ENCODE assay signal across 19 mouse cellular contexts in genomic region chr16:51988027-51988426, GRCm38 (mm10). TPM values are rescaled to one million over a fixed set of nuclear protein-coding genes. Genes with fewer than 3 reads are reported as not detected.
DNase-seq lines count a peak whose midpoint lies in the region; ATAC-seq and TF ChIP-seq lines count a peak whose summit lies in the region.
"Had no signal": no experiment of that assay in that cellular context is flagged by ENCODE, and none has a peak within 500 bp of the region (broad histone marks: within the 10 kb centered on the region; RNA-seq: fewer than 3 reads in every experiment).

No protein-coding gene starts in this region.

- peak; percentile 70; the same call in 1 of the 2 replicates for ATAC-seq in kidney, embryonic 16.5 days (ENCODE audit: low FRiP score, low TSS enrichment)
- ATAC-seq in neural tube, embryonic 11.5 days (ENCODE audit: insufficient read depth, low FRiP score, low TSS enrichment) = no peak
- ATAC-seq in limb, embryonic 14.5 days (ENCODE audit: low FRiP score, low read depth) = no peak
- ATAC-seq in stomach, postnatal 0 days (ENCODE audit: low FRiP score, low TSS enrichment) = no peak
- no peak for ATAC-seq in activated CD4-positive, CD25-positive, alpha-beta regulatory T cell, adult 4 months
- ATAC-seq: forebrain, embryonic 15.5 days had no signal

- H3K36me3 ChIP-seq in kidney, embryonic 16.5 days (ENCODE audit: insufficient read depth, low read length) = no peaks in the 10 kb centered on the region
- H3K36me3 ChIP-seq in kidney, adult 2 months (ENCODE audit: control insufficient read depth, insufficient read depth, low read length) = no peaks in the 10 kb centered on the region
- no peaks in the 10 kb centered on the region for H3K36me3 ChIP-seq in neural tube, embryonic 11.5 days (ENCODE audit: control insufficient read depth, insufficient read depth, low read length)
- H3K36me3 ChIP-seq in limb, embryonic 14.5 days (ENCODE audit: control insufficient read depth, insufficient read depth, low read length) = no peaks in the 10 kb centered on the region
- H3K36me3 ChIP-seq in stomach, postnatal 0 days (ENCODE audit: control insufficient read depth, insufficient read depth, low read length) = no peaks in the 10 kb centered on the region
- H3K36me3 ChIP-seq: embryonic facial prominence, embryonic 13.5 days; forebrain, embryonic 15.5 days; heart, embryonic 13.5 days; hindbrain, embryonic 15.5 days had no signal

- no peak overlapping the region for H3K4me3 ChIP-seq in kidney, embryonic 16.5 days (ENCODE audit: low read length)
- H3K4me3 ChIP-seq in kidney, adult 2 months (ENCODE audit: insufficient read depth, low read depth, low read length) = no peak overlapping the region
- H3K4me3 ChIP-seq in neural tube, embryonic 11.5 days (ENCODE audit: low read depth, low read length) = no peak overlapping the region
- no peak overlapping the region for H3K4me3 ChIP-seq in limb, embryonic 14.5 days (replicated peaks; ENCODE audit: low read length)
- no peak overlapping the region for H3K4me3 ChIP-seq in stomach, postnatal 0 days (ENCODE audit: low read depth, low read length)
- H3K4me3 ChIP-seq: embryonic facial prominence, embryonic 13.5 days; forebrain, embryonic 15.5 days; heart, embryonic 13.5 days; hindbrain, embryonic 15.5 days had no signal

- H3K27ac ChIP-seq in kidney, embryonic 16.5 days (ENCODE audit: low read length) = no peak overlapping the region
- H3K27ac ChIP-seq in kidney, adult 2 months (ENCODE audit: insufficient read depth, low read depth, low read length) = no peak overlapping the region
- H3K27ac ChIP-seq in neural tube, embryonic 11.5 days (ENCODE audit: low read depth, low read length) = no peak overlapping the region
- no peak overlapping the region for H3K27ac ChIP-seq in limb, embryonic 14.5 days (replicated peaks; ENCODE audit: low read depth, low read length)
- H3K27ac ChIP-seq in stomach, postnatal 0 days (replicated peaks) = no peak overlapping the region
- H3K27ac ChIP-seq: embryonic facial prominence, embryonic 13.5 days; forebrain, embryonic 15.5 days; heart, embryonic 13.5 days; hindbrain, embryonic 15.5 days had no signal

- H3K4me1 ChIP-seq in kidney, embryonic 16.5 days (ENCODE audit: insufficient read depth, low read length) = peaks cover 12% of the 10 kb centered on the region
- H3K4me1 ChIP-seq in kidney, adult 2 months (ENCODE audit: control insufficient read depth, insufficient read depth, low read length) = no peaks in the 10 kb centered on the region
- no peaks in the 10 kb centered on the region for H3K4me1 ChIP-seq in neural tube, embryonic 11.5 days (ENCODE audit: control insufficient read depth, insufficient read depth, low read length)
- 0 out of 2 replicates have a peak, but pooled peaks cover 2% of the 10 kb centered on the region for H3K4me1 ChIP-seq in limb, embryonic 14.5 days (ENCODE audit: control insufficient read depth, insufficient read depth, low read length)
- H3K4me1 ChIP-seq in stomach, postnatal 0 days (replicated peaks; ENCODE audit: control insufficient read depth, insufficient read depth) = no peaks in the 10 kb centered on the region
- H3K4me1 ChIP-seq: embryonic facial prominence, embryonic 13.5 days; forebrain, embryonic 15.5 days; hindbrain, embryonic 15.5 days had no signal

- no peak for TF ChIP-seq POLR2A in kidney, adult 2 months (IDR thresholded peaks at IDR 0.05; ENCODE audit: low read depth, low read length)
- TF ChIP-seq POLR2A in limb, embryonic 14.5 days (IDR thresholded peaks at IDR 0.05; ENCODE audit: borderline replicate concordance, extremely low read depth, insufficient read depth, insufficient read length) = no peak

- no peak for TF ChIP-seq CTCF in kidney, adult 2 months (conservative IDR thresholded peaks at IDR 0.05; ENCODE audit: insufficient read depth, insufficient read length, low read depth, low read length)
- TF ChIP-seq CTCF in stomach, postnatal 0 days (IDR thresholded peaks at IDR 0.05; ENCODE audit: low read depth) = no peak

- H3K9ac ChIP-seq in kidney, embryonic 16.5 days (replicated peaks; ENCODE audit: low read length) = no peak overlapping the region
- no peak overlapping the region for H3K9ac ChIP-seq in neural tube, embryonic 11.5 days (ENCODE audit: low read length)
- no peak overlapping the region for H3K9ac ChIP-seq in limb, embryonic 14.5 days (ENCODE audit: low read depth, low read length, severe bottlenecking)
- H3K9ac ChIP-seq in stomach, postnatal 0 days (ENCODE audit: low read length) = no peak overlapping the region
- H3K9ac ChIP-seq: embryonic facial prominence, embryonic 13.5 days; forebrain, embryonic 15.5 days; heart, embryonic 13.5 days; hindbrain, embryonic 15.5 days had no signal

- no peaks in the 10 kb centered on the region for H3K27me3 ChIP-seq in kidney, embryonic 16.5 days (ENCODE audit: insufficient read depth, low read length)
- H3K27me3 ChIP-seq in kidney, adult 2 months (replicated peaks; ENCODE audit: control insufficient read depth, insufficient read depth, low read length) = no peaks in the 10 kb centered on the region
- H3K27me3 ChIP-seq in neural tube, embryonic 11.5 days (ENCODE audit: control insufficient read depth, insufficient read depth, low read length) = no peaks in the 10 kb centered on the region
- no peaks in the 10 kb centered on the region for H3K27me3 ChIP-seq in limb, embryonic 14.5 days (ENCODE audit: control insufficient read depth, insufficient read depth, low read length)
- no peaks in the 10 kb centered on the region for H3K27me3 ChIP-seq in stomach, postnatal 0 days (ENCODE audit: control insufficient read depth, insufficient read depth, low read length)
- H3K27me3 ChIP-seq: embryonic facial prominence, embryonic 13.5 days; forebrain, embryonic 15.5 days; heart, embryonic 13.5 days; hindbrain, embryonic 15.5 days had no signal

- H3K4me2 ChIP-seq in kidney, embryonic 16.5 days (replicated peaks; ENCODE audit: low read depth, low read length) = no peak overlapping the region
- H3K4me2 ChIP-seq in neural tube, embryonic 11.5 days (ENCODE audit: low read depth) = no peak overlapping the region
- H3K4me2 ChIP-seq in limb, embryonic 14.5 days (replicated peaks; ENCODE audit: low read depth, low read length, severe bottlenecking) = no peak overlapping the region
- H3K4me2 ChIP-seq in stomach, postnatal 0 days (replicated peaks; ENCODE audit: low read depth) = no peak overlapping the region
- H3K4me2 ChIP-seq: embryonic facial prominence, embryonic 13.5 days; forebrain, embryonic 15.5 days; heart, embryonic 13.5 days; hindbrain, embryonic 15.5 days had no signal

- H3K9me3 ChIP-seq in kidney, embryonic 16.5 days (ENCODE audit: low read length) = no peaks in the 10 kb centered on the region
- H3K9me3 ChIP-seq in neural tube, embryonic 11.5 days (ENCODE audit: control insufficient read depth, low read length) = no peaks in the 10 kb centered on the region
- H3K9me3 ChIP-seq in limb, embryonic 14.5 days (ENCODE audit: control insufficient read depth, low read length) = no peaks in the 10 kb centered on the region
- H3K9me3 ChIP-seq in stomach, postnatal 0 days (ENCODE audit: control insufficient read depth, low read length) = no peaks in the 10 kb centered on the region
- H3K9me3 ChIP-seq: embryonic facial prominence, embryonic 13.5 days; forebrain, embryonic 15.5 days; heart, embryonic 13.5 days; hindbrain, embryonic 15.5 days had no signal

- TF ChIP-seq EP300 in stomach, postnatal 0 days (optimal IDR thresholded peaks at IDR 0.05) = no peak

- no peak for DNase-seq in kidney, adult 2 months
- peak; percentile 15 for DNase-seq in neural tube, embryonic 11.5 days (ENCODE audit: low spot score)
- no peak for DNase-seq in neural tube, embryonic 10.5 days (ENCODE audit: extremely low spot score, low spot score)
- peak; percentile 30 for DNase-seq in forelimb bud, embryonic 11.5 days (ENCODE audit: low read depth, low spot score)
- peak; percentile 12 for DNase-seq in limb, embryonic 14.5 days (ENCODE audit: low spot score)
- no peak for DNase-seq in stomach, postnatal 0 days (ENCODE audit: low spot score)
- DNase-seq: adrenal gland, adult 8-10 months; adrenal gland, postnatal 36 days; cerebellum, adult 11 months; cerebellum, adult 8-10 months; cerebellum, postnatal 14 days; gastrocnemius, postnatal 14 days; heart, postnatal 36 days had no signal

RNA-seq across cellular contexts. Expression of gene Cblb, which starts 43.0 kb away (rescaled TPM):
- polyA plus RNA-seq in kidney, embryonic 16.5 days (2015; fragmentation: Nextera tagmentation; extraction: Ambion mirVana) = 15.3 and 20.8 TPM in 2 replicates
- polyA plus RNA-seq in kidney, adult 2 months (2012; rRNA removed) = 7.9 and 8.8 TPM in 2 replicates
- 41.7 and 43.2 TPM in 2 replicates for polyA plus RNA-seq in neural tube, embryonic 11.5 days (2014; fragmentation: Nextera tagmentation; extraction: Ambion mirVana)
- polyA plus RNA-seq in limb, embryonic 14.5 days (2012; rRNA removed) = 23.7 and 28.4 TPM in 2 replicates
- 16.9 and 17.5 TPM in 2 replicates for polyA plus RNA-seq in limb, embryonic 14.5 days (2014; fragmentation: Nextera tagmentation; extraction: Ambion mirVana)
- polyA plus RNA-seq in stomach, postnatal 0 days (2015; fragmentation: Nextera tagmentation; extraction: Ambion mirVana) = 4.0 and 4.3 TPM in 2 replicates
- polyA plus RNA-seq in activated CD4-positive, CD25-positive, alpha-beta regulatory T cell, adult 4 months (2017; shearing (Covaris generic)) = 10 to 100 TPM; 37.4 to 38.3 TPM

Comparison
In these comparisons a context has a peak if more than half of its experiments do, and no peak if none do; other contexts are left out.
1. DNase-seq: peak in neural tube, embryonic 11.5 days (single experiment), forelimb bud, embryonic 11.5 days (single experiment) and limb, embryonic 14.5 days (single experiment); none in kidney, adult 2 months (single experiment), neural tube, embryonic 10.5 days (single experiment) and stomach, postnatal 0 days (single experiment).